Mouse (Mus musculus) hindbrain, embryonic 10.5 days (tissue): Measurements from ENCODE around the gene Wdtc1. TPM values are rescaled to one million over a fixed set of nuclear protein-coding genes. Genes with fewer than 3 reads are reported as not detected.

ENCODE experiments used
- DNase-seq: peaks from one replicate; pipeline ENCODE4 v3.0.0-alpha.2; 2017; ENCODE audit warnings: low spot score
- H3K27ac ChIP-seq: fragments of 300-500 bp; sonication (generic); 2 replicates; pipeline ENCODE4 v1.5.1; 2016; ENCODE audit warnings: mild to moderate bottlenecking, moderate library complexity
- H3K27me3 ChIP-seq: fragments of 300-500 bp; sonication (generic); 2 replicates; pipeline ENCODE4 v1.6.1; 2016; ENCODE audit warnings: mild to moderate bottlenecking; ENCODE audit not compliant: poor library complexity, insufficient read depth, severe bottlenecking
- H3K36me3 ChIP-seq: fragments of 300-500 bp; sonication (generic); 2 replicates; pipeline ENCODE4 v1.6.1; 2016; ENCODE audit warnings: mild to moderate bottlenecking, moderate library complexity
- H3K4me1 ChIP-seq: fragments of 300-500 bp; sonication (generic); replicated peaks from 2 replicates; pipeline ENCODE4 v1.6.1; 2016; ENCODE audit warnings: mild to moderate bottlenecking
- H3K4me3 ChIP-seq: fragments of 300-500 bp; sonication (generic); 2 replicates; pipeline ENCODE4 v1.5.1; 2016; ENCODE audit warnings: mild to moderate bottlenecking, moderate library complexity
- H3K9me3 ChIP-seq: fragments of 300-500 bp; sonication (generic); 2 replicates; pipeline ENCODE4 v1.6.1; 2016; ENCODE audit warnings: mild to moderate bottlenecking, moderate library complexity
- WGBS: fragments of 180-500 bp; shearing (Covaris S2); methylation state at CpG from one replicate; pipeline ENCODE4 v1.1.7; 2016; 5-methylcytosine and 5-hydroxymethylcytosine counted together
- polyA plus RNA-seq: library from polyadenylated mRNA; unstranded; fragments of >200 nt; fragmentation: Nextera tagmentation; extraction: Ambion mirVana; gene quantifications from 2 replicates; pipeline ENCODE4 v1.2.1, GENCODE M21; 2016

Wdtc1 gene
- polyA plus RNA-seq, 1 experiment from 2014 or later: 22.0 TPM

DNA sequence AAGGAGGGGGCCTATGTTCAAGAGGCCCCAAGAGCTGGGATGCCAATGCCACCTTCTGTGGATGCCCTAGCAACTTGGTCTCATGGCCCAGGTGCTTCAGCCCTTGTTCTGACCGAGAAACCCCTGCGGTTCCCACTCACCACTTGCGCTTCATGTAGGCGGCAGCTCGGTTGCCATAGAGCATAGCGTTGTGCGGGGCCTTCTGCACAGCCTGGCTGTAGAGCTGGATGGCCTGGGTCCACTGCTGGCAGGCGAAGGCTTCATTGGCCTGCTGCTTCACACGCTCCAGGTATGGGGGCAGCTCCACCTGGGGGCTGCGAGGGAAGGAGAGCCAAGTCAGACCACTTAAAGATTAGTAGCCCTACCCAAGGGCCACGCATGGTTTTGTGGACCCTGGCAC is 52.9 kb downstream of the Wdtc1 start:
- Histone ChIP-seq H3K4me1 (peaks cover 42% of the 10 kb centered on the region), H3K27me3 (peaks cover 4% of the 10 kb centered on the region; the same call in 1 of the 2 replicates), H3K4me3 (no peak overlapping the region), H3K9me3 (no peaks in the 10 kb centered on the region), H3K36me3 (peaks cover 69% of the 10 kb centered on the region), H3K27ac (peak overlapping the region; percentile 23; the same call in 1 of the 2 replicates)
- no peak for DNase-seq
- WGBS: 89% methylated on average over 11 of the region's 11 CpGs

DNA sequence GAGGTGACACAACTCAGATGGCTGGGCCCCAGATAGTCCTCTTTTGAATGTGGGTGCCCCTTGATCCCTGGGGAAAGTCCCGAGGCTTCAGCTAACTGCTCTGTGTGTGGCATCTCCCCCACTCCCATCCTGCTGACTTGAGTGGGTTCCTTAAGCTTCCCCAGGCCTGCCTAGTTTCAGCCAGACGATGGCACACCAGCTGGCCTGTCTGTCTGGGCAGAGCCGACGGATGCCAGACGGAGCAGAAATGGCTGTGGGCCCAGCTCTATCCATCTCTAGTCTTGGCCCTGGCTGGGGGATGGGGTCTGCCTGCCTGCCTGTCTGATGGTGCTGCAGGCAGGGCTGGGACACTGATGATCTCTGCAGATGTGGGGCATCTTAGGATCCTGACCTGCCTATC is 53.6 kb downstream of the Wdtc1 start:
- peak overlapping the region; percentile 65 for H3K27ac ChIP-seq
- peaks cover 11% of the 10 kb centered on the region for H3K27me3 ChIP-seq
- WGBS: 70% methylated on average over 5 of the region's 5 CpGs
- no peaks in the 10 kb centered on the region for H3K9me3 ChIP-seq
- no peak for DNase-seq
- H3K36me3 ChIP-seq: peaks cover 69% of the 10 kb centered on the region
- peaks cover 47% of the 10 kb centered on the region for H3K4me1 ChIP-seq
- H3K4me3 ChIP-seq: no peak overlapping the region

- peak overlapping the region; percentile 65 for H3K27ac ChIP-seq
These were observed 54.5 kb downstream of the Wdtc1 start for GRCm38 (mm10) chr4:133298516-133299365.

DNA sequence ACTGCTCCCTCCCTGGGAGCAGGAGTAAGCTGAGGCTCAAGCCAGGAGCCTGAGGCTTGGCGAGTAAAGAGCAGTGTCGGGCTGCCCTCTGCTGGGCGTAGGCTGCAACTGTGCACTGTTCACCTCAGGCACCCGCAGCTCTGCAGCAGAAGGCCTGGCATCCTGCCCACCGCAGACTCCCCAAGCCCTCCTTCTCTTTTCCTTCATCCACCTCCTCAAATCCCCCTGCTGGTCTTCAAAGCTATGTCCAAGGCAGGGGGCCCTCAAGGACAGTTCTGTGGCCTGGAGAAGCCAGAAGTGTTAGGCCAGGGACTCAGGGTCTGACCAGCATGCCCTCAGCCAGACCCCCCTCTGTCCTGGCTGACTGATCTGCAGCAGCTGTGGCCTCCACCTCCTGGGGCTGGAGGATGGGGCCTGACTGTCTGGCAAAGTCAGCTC is 55.5 kb downstream of the Wdtc1 start:
- Histone ChIP-seq H3K4me1 (peaks cover 66% of the 10 kb centered on the region), H3K4me3 (no peak overlapping the region), H3K36me3 (peaks cover 52% of the 10 kb centered on the region), H3K27ac (peak overlapping the region; percentile 65), H3K9me3 (no peaks in the 10 kb centered on the region), H3K27me3 (peaks cover 19% of the 10 kb centered on the region)
- peak; percentile 78 for DNase-seq
- under 1% methylated on average over 5 of the region's 5 CpGs for WGBS

More at GRCm38 (mm10) chr4:133298516-133299365, 54.5 kb downstream of the Wdtc1 start:
- Histone ChIP-seq H3K36me3 (peaks cover 61% of the 10 kb centered on the region), H3K4me1 (peaks cover 57% of the 10 kb centered on the region), H3K9me3 (no peaks in the 10 kb centered on the region), H3K4me3 (no peak overlapping the region), H3K27me3 (peaks cover 19% of the 10 kb centered on the region)
- DNase-seq: peak; percentile 24
- 24% methylated on average over 12 of the region's 12 CpGs for WGBS

GRCm38 (mm10) chr4:133297360-133297759 is 55.9 kb downstream of the Wdtc1 start:
- H3K9me3 ChIP-seq: no peaks in the 10 kb centered on the region
- no peak for DNase-seq
- H3K4me3 ChIP-seq: no peak overlapping the region
- 71% methylated on average over 10 of the region's 10 CpGs for WGBS
- peaks cover 19% of the 10 kb centered on the region for H3K27me3 ChIP-seq
- H3K27ac ChIP-seq: peak overlapping the region; percentile 65; the same call in 1 of the 2 replicates
- peaks cover 69% of the 10 kb centered on the region for H3K4me1 ChIP-seq
- peaks cover 49% of the 10 kb centered on the region for H3K36me3 ChIP-seq

GRCm38 (mm10) chr4:133294084-133294483 is 59.2 kb downstream of the Wdtc1 start:
- Histone ChIP-seq H3K9me3 (no peaks in the 10 kb centered on the region), H3K4me3 (0 out of 2 replicates have a peak overlapping the region, but pooled peaks have one; percentile 32), H3K4me1 (peaks cover 60% of the 10 kb centered on the region), H3K27me3 (peaks cover 19% of the 10 kb centered on the region), H3K27ac (peak overlapping the region; percentile 87), H3K36me3 (peaks cover 28% of the 10 kb centered on the region)
- DNase-seq: no peak
- WGBS: 22% methylated on average over 11 of the region's 11 CpGs

DNA sequence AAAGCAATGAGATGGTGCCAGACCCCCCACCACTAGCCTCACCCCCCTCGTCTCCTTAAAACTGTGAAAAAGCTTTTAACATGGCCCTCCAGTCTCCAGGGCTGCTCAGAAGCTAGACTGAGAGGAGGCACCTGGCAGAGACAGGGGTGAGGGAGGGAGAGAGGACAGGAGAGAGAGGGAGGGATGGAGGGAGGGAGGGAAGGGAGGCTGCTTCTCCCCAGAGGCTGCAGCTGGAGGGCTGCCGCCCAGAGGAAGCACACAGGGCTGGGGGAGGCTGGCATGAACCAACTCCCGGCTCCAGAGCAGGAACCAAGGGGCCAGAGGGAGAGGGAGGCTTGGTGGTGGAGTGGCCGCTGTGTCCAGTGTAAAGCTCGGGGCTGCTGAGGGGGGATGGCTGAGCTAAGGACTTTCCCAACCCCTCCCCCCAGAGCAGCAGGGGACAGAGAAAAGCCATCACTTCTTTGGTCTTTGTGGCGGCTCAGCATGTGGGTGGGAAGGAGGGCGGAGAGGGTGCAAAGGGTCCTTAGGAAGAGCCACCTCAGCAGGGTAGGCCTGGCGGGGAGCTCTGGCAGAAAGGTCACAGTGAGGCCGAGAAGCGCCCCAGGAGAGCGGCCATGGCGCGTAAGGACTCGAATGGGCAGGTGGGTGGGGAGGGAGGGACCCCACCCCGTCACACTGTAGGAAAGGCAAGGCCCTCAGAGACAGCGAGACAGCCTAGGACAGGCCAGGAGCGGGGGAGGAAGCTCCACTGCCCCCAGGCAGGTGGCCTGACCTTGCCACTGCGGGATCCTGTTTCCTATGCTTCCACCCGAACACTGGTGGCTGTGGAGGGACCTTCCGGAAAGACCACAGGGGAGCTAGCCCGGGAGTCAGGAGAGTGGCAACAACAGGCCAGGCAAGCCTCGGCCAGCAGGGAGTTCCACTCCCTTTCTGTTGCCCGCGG is 60.1 kb downstream of the Wdtc1 start:
- Histone ChIP-seq H3K27me3 (peaks cover 19% of the 10 kb centered on the region), H3K4me3 (peak overlapping the region; percentile 32), H3K27ac (peak overlapping the region; percentile 87), H3K36me3 (peaks cover 28% of the 10 kb centered on the region), H3K4me1 (peaks cover 50% of the 10 kb centered on the region), H3K9me3 (no peaks in the 10 kb centered on the region)
- 5% methylated on average over 24 of the region's 24 CpGs for WGBS
- peak; percentile 37 for DNase-seq

- WGBS: 49% methylated on average over 4 of the region's 4 CpGs
- Histone ChIP-seq H3K4me3 (no peak overlapping the region), H3K36me3 (peaks cover 28% of the 10 kb centered on the region), H3K4me1 (peaks cover 43% of the 10 kb centered on the region), H3K27me3 (peaks cover 19% of the 10 kb centered on the region), H3K27ac (peak overlapping the region; percentile 87; the same call in 1 of the 2 replicates), H3K9me3 (no peaks in the 10 kb centered on the region)
- peak; percentile 25 for DNase-seq
These were observed 60.9 kb downstream of the Wdtc1 start for GRCm38 (mm10) chr4:133292405-133292804.

GRCm38 (mm10) chr4:133291255-133291654 is 62.0 kb downstream of the Wdtc1 start:
- Histone ChIP-seq H3K9me3 (no peaks in the 10 kb centered on the region), H3K27ac (no peak overlapping the region), H3K4me3 (no peak overlapping the region), H3K27me3 (peaks cover 15% of the 10 kb centered on the region), H3K4me1 (peaks cover 38% of the 10 kb centered on the region), H3K36me3 (peaks cover 17% of the 10 kb centered on the region)
- DNase-seq: no peak
- 91% methylated on average over 1 of the region's 1 CpGs for WGBS

DNA sequence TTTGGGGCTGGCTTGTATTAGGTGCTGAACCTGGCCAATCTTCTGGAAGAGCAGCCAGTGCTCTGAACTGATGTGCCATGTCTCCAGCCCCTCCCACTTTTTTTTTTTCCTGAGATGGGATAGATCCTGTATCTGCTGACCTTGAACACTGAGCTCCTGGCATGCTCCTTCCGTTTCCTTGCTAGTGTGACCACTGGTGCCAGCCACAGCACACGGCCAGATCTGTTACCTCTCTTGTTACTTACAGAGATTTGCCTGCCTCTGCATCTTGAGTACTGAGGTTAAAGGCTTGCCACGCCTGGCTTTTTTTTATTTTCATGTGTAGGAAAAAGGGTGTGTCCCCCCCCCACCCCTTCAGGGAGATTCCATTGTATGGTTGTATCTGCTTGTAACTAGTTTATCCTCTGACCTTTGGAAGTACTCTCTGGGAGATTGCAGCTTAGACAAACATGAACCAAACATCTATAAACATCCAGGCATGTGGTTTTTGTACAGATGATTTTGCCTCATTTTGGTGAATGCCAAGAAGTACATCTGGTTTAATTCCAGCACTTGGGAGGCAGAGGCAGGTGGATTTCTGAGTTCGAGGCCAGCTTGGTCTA is 66.7 kb downstream of the Wdtc1 start:
- Histone ChIP-seq H3K36me3 (no peaks in the 10 kb centered on the region), H3K4me3 (no peak overlapping the region), H3K27me3 (no peaks in the 10 kb centered on the region), H3K4me1 (peaks cover 21% of the 10 kb centered on the region), H3K27ac (no peak overlapping the region), H3K9me3 (no peaks in the 10 kb centered on the region)
- no peak for DNase-seq
- 85% methylated on average over 4 of the region's 4 CpGs for WGBS

GRCm38 (mm10) chr4:133285950-133286349 is 67.3 kb downstream of the Wdtc1 start:
- DNase-seq: no peak
- 89% methylated on average over 5 of the region's 5 CpGs for WGBS
- Histone ChIP-seq H3K27ac (no peak overlapping the region), H3K27me3 (no peaks in the 10 kb centered on the region), H3K4me1 (peaks cover 24% of the 10 kb centered on the region), H3K4me3 (no peak overlapping the region), H3K36me3 (no peaks in the 10 kb centered on the region), H3K9me3 (no peaks in the 10 kb centered on the region)

GRCm38 (mm10) chr4:133285299-133285698 is 68.0 kb downstream of the Wdtc1 start:
- Histone ChIP-seq H3K4me3 (no peak overlapping the region), H3K9me3 (no peaks in the 10 kb centered on the region), H3K27ac (no peak overlapping the region), H3K4me1 (peaks cover 24% of the 10 kb centered on the region), H3K36me3 (no peaks in the 10 kb centered on the region), H3K27me3 (no peaks in the 10 kb centered on the region)
- 79% methylated on average over 3 of the region's 3 CpGs for WGBS
- no peak for DNase-seq
